Mouse (Mus musculus) lung, postnatal 0 days (tissue): ENCODE results near the gene Ola1. TPM values are rescaled to one million over a fixed set of nuclear protein-coding genes. Genes with fewer than 3 reads are reported as not detected.
A peak's percentile ranks its signal among the peaks of the same experiment; 100 is the strongest.

Source experiments
- ATAC-seq: fragments of 200-750 bp; cut with Nextera tagmentation; 2 replicates; pipeline ENCODE4 v1.8.0; 2017; ENCODE audit warnings: moderate library complexity
- DNase-seq: peaks from one replicate; pipeline ENCODE4 v3.0.0-alpha.2; 2016; ENCODE audit warnings: low spot score
- H3K27ac ChIP-seq: fragments of 300-500 bp; sonication (generic); 2 replicates; pipeline ENCODE4 v1.5.1; 2014; ENCODE audit warnings: antibody characterized with exemption, mild to moderate bottlenecking, low read length, mixed read lengths
- H3K27me3 ChIP-seq: fragments of 300-500 bp; sonication (generic); replicated peaks from 2 replicates; pipeline ENCODE4 v1.6.1; 2014; ENCODE audit warnings: low read length, mixed read lengths; ENCODE audit not compliant: insufficient read depth
- H3K36me3 ChIP-seq: fragments of 300-500 bp; sonication (generic); 2 replicates; pipeline ENCODE4 v1.6.1; 2014; ENCODE audit warnings: low read length, mixed read lengths; ENCODE audit not compliant: insufficient read depth
- H3K4me1 ChIP-seq: fragments of 300-500 bp; sonication (generic); 2 replicates; pipeline ENCODE4 v1.6.1; 2014; ENCODE audit warnings: antibody characterized with exemption, low read depth, low read length, mixed read lengths; ENCODE audit not compliant: insufficient read depth
- H3K4me2 ChIP-seq: fragments of 300-500 bp; sonication (generic); replicated peaks from 2 replicates; pipeline ENCODE4 v1.6.1; 2014; ENCODE audit warnings: low read depth, mild to moderate bottlenecking, low read length, moderate library complexity, mixed read lengths
- H3K4me3 ChIP-seq: fragments of 300-500 bp; sonication (generic); 2 replicates; pipeline ENCODE4 v1.5.1; 2014; ENCODE audit warnings: low read depth, low read length
- H3K9ac ChIP-seq: fragments of 300-500 bp; sonication (generic); replicated peaks from 2 replicates; pipeline ENCODE4 v1.6.1; 2014; ENCODE audit warnings: low read depth, mild to moderate bottlenecking
- H3K9me3 ChIP-seq: fragments of 300-500 bp; sonication (generic); 2 replicates; pipeline ENCODE4 v1.6.1; 2016; ENCODE audit warnings: low read length, mixed read lengths
- CTCF ChIP-seq: IDR thresholded peaks from 2 replicates; pipeline ENCODE4 v1.5.1; 2016; ENCODE audit warnings: antibody characterized with exemption, mild to moderate bottlenecking
- EP300 ChIP-seq: IDR thresholded peaks from 2 replicates; pipeline ENCODE4 v1.6.1; 2016; ENCODE audit warnings: antibody characterized with exemption, mild to moderate bottlenecking, control low read depth
- WGBS: fragments of 180-500 bp; shearing (Covaris S2); extraction: QIAGEN DNeasy Blood & Tissue Kit; methylation state at CpG from one replicate; pipeline ENCODE4 v1.1.7; 2014; 5-methylcytosine and 5-hydroxymethylcytosine counted together
- polyA plus RNA-seq: library from polyadenylated mRNA; unstranded; fragments of >200 nt; fragmentation: Nextera tagmentation; extraction: Ambion mirVana; gene quantifications from 2 replicates; pipeline ENCODE4 v1.2.1, GENCODE M21; 2015

Gene Ola1
- polyA plus RNA-seq, 1 experiment from 2014 or later = 30.6 TPM

DNA sequence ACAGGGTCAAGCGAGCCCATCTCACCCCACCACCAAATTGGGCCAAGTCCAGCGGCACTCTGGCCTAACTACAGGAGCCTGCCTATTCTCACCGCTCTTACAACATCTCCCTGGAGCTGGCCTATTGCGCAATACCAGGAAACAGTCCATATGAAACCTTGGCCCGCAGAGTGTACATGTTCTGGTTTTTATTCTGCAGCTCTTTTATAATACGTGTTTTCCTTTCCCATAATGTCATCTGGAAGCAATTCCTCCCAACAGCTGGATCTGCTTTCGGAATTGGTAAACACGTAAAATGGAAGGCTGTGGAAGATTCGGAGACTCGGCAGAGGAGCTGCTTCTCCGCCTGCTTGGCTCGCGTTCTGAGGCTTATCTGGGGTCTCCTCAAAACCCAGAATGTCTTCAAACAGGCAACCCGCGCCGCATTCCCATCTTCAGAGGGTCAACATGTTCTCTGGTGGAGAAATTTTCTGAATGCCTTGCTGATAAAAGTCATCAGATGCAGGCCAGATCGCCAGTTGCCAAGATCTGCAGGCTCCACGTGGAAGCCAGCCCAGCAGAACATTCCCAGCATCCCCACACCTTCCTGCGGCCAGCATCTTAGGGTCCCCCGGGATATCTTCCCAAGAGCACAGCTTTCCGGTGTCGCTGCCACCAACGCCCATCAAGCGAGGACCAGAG is 171.5 kb downstream of the Ola1 start:
- Histone ChIP-seq H3K36me3 (no peaks in the 10 kb centered on the region), H3K9ac (no peak overlapping the region), H3K27me3 (no peaks in the 10 kb centered on the region), H3K4me2 (peak overlapping the region; percentile 33), H3K4me3 (no peak overlapping the region), H3K9me3 (no peaks in the 10 kb centered on the region), H3K27ac (peak overlapping the region; percentile 72), H3K4me1 (no peaks in the 10 kb centered on the region; the same call in 1 of the 2 replicates)
- ATAC-seq (peak; percentile 83), DNase-seq (peak; percentile 95)
- WGBS = 52% methylated on average over 24 of the region's 24 CpGs
- TF ChIP-seq CTCF = no peak
- TF ChIP-seq EP300 = peak; percentile 64; the same call in 1 of the 2 replicates

DNA sequence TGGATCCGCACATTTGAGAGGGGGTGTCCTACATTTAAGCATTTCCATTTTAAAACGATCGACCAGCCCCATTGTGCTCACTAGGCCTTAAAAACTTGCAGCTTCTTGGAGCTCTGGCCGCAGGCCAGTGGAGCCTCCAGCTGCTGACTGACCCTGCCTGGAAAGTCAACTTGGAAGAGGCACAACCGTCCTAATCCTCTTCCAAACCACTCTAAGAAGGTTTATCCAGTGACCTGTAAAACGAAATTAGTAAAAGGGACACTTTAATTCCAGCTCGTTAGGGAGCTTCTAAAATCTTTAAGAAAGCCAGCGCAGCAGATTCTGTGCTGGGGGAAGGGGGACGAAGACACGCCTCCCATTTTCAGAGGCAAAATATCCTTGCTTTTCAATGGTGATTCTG is 172.1 kb downstream of the Ola1 start:
- peak; percentile 34 for ATAC-seq
- 48% methylated on average over 10 of the region's 10 CpGs for WGBS
- H3K9ac ChIP-seq = no peak overlapping the region; the same call in 1 of the 2 replicates
- no peaks in the 10 kb centered on the region for H3K36me3 ChIP-seq
- H3K27me3 ChIP-seq = no peaks in the 10 kb centered on the region
- no peak overlapping the region for H3K4me2 ChIP-seq
- TF ChIP-seq CTCF (no peak), EP300 (no peak)
- H3K4me3 ChIP-seq = no peak overlapping the region
- H3K9me3 ChIP-seq = no peaks in the 10 kb centered on the region
- peak overlapping the region; percentile 72 for H3K27ac ChIP-seq
- peak; percentile 67 for DNase-seq
- H3K4me1 ChIP-seq = no peaks in the 10 kb centered on the region; the same call in 1 of the 2 replicates

DNA sequence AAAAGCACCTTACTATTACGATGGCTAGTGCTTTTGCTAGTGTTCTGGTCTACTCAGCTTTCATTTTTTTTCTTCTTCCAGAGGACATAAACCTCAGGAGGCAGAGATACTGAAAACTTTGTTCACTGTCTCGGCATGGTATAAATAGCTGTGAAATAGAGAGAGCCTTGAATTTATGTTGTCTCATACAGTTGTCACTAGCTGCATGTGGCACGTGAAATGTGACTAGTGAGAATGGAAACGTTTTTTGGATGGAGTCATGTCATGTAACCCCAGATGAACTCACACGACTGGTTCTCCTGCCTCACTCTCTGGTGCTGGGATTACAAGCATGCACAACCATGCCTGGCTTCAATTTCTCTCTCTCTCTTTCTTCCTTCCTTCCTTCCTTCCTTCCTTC is 173.2 kb downstream of the Ola1 start:
- Histone ChIP-seq H3K9me3 (no peaks in the 10 kb centered on the region), H3K27me3 (no peaks in the 10 kb centered on the region), H3K4me1 (no peaks in the 10 kb centered on the region; the same call in 1 of the 2 replicates), H3K27ac (no peak overlapping the region), H3K36me3 (no peaks in the 10 kb centered on the region), H3K4me2 (no peak overlapping the region), H3K4me3 (no peak overlapping the region), H3K9ac (no peak overlapping the region)
- 57% methylated on average over 5 of the region's 5 CpGs for WGBS
- ATAC-seq (no peak), DNase-seq (no peak)
- TF ChIP-seq CTCF (no peak), EP300 (no peak)

Other genes starting within 250 kb of the Ola1 start
- 36.1 and 41.3 TPM in 2 replicates for gene Sp3, start 238.5 kb downstream of the Ola1 start, polyA plus RNA-seq
- gene Gm11084, start 232.2 kb downstream of the Ola1 start, polyA plus RNA-seq = not detected in 2 replicates
- gene Sp9, start 53.0 kb upstream of the Ola1 start, polyA plus RNA-seq = not detected in 2 replicates
- 10.9 and 12.8 TPM in 2 replicates for gene Scrn3, start 93.7 kb upstream of the Ola1 start, polyA plus RNA-seq
- 38.9 and 39.3 TPM in 2 replicates for gene Cir1, start 93.8 kb upstream of the Ola1 start, polyA plus RNA-seq
- 6.3 and 8.1 TPM in 2 replicates for gene Gpr155, start 167.6 kb upstream of the Ola1 start, polyA plus RNA-seq